Mouse (Mus musculus) liver, adult 2 months (tissue): ENCODE results near the gene Schip1. TPM values are rescaled to one million over a fixed set of nuclear protein-coding genes. Genes with fewer than 3 reads are reported as not detected.

Source experiments
- DNase-seq: peaks from one replicate; pipeline ENCODE4 v3.0.0-alpha.2; 2011; ENCODE audit warnings: low read depth, low spot score; ENCODE audit errors: extremely low read depth
- H3K27ac ChIP-seq: fragments of 200-500 bp; replicated peaks from 2 replicates; pipeline ENCODE4 v1.5.1; 2012; ENCODE audit warnings: low read depth, mild to moderate bottlenecking, control low read depth, inconsistent platforms, low read length; ENCODE audit not compliant: insufficient read depth
- H3K27me3 ChIP-seq: fragments of 200-500 bp; 2 replicates; pipeline ENCODE4 v1.6.1; 2012; ENCODE audit warnings: mild to moderate bottlenecking, moderate library complexity, low read length, inconsistent platforms; ENCODE audit not compliant: control insufficient read depth, insufficient read depth
- H3K36me3 ChIP-seq: fragments of 200-500 bp; 2 replicates; pipeline ENCODE4 v1.6.1; 2012; ENCODE audit warnings: low read length, inconsistent platforms; ENCODE audit not compliant: control insufficient read depth, insufficient read depth
- H3K4me1 ChIP-seq: fragments of 200-500 bp; 2 replicates; pipeline ENCODE4 v1.6.1; 2011; ENCODE audit warnings: low read length; ENCODE audit not compliant: control insufficient read depth, insufficient read depth
- H3K4me3 ChIP-seq: fragments of 200-500 bp; 2 replicates; pipeline ENCODE4 v1.5.1; 2011; ENCODE audit warnings: low read depth, mild to moderate bottlenecking, control low read depth, low read length, moderate library complexity; ENCODE audit not compliant: insufficient read depth
- H3K79me2 ChIP-seq: fragments of 200-500 bp; 2 replicates; pipeline ENCODE4 v1.6.1; 2012; ENCODE audit warnings: inconsistent platforms, mild to moderate bottlenecking, low read length, moderate library complexity; ENCODE audit not compliant: control insufficient read depth, insufficient read depth
- H3K9ac ChIP-seq: fragments of 200-500 bp; 2 replicates; pipeline ENCODE4 v1.6.1; 2012; ENCODE audit warnings: low read depth, mild to moderate bottlenecking, control low read depth, inconsistent platforms, low read length
- CTCF ChIP-seq: fragments of 200-500 bp; IDR thresholded peaks from 2 replicates; pipeline ENCODE4 v1.5.1; 2011; ENCODE audit warnings: low read depth, low read length, control low read depth
- POLR2A ChIP-seq: fragments of 200-500 bp; IDR thresholded peaks from 2 replicates; pipeline ENCODE4 v1.6.1; 2011; ENCODE audit warnings: low read length, control low read depth; ENCODE audit not compliant: insufficient read depth; ENCODE audit errors: extremely low read depth
- WGBS: fragments of 180-500 bp; shearing (Covaris S2); methylation state at CpG from one replicate; pipeline ENCODE4 v1.1.7; 2018; 5-methylcytosine and 5-hydroxymethylcytosine counted together
- polyA plus RNA-seq: library from polyadenylated mRNA; depleted of rRNA; stranded (reverse); fragments of >200 nt; gene quantifications from 2 replicates; pipeline ENCODE4 v1.2.3, GENCODE M21; 2012
- total RNA-seq: library from RNA; depleted of rRNA; stranded (reverse); fragments of >200 nt; gene quantifications from 2 replicates; pipeline ENCODE4 v1.2.3, GENCODE M21; 2014

Gene Schip1
- total and polyA plus RNA-seq, 2 experiments, result 0.48 to 1.6 TPM

DNA sequence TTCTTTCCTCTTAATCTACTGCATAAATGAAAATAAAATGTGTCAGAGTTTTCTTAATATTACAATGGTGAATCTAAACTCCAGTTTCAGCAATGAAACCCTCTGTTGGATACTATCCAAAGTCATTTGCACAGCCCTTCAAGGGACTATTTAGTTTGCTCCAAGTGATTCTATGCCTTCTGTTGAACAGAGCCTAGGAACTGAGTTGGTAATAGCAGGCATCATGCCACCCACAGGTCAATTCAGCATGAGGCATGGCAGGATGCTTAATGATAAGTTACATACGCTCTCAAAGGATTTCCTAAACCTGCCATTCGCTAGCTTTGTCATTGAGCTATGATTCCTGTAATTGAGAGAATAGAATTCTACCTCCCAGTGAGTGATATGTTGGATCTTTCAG, 219.9 kb downstream of the Schip1 start:
- WGBS, result 81% methylated on average over 2 of the region's 2 CpGs
- Histone ChIP-seq H3K9ac (no peak overlapping the region), H3K4me3 (no peak overlapping the region), H3K27me3 (no peaks in the 10 kb centered on the region), H3K27ac (no peak overlapping the region), H3K36me3 (no peaks in the 10 kb centered on the region), H3K79me2 (no peaks in the 10 kb centered on the region), H3K4me1 (no peaks in the 10 kb centered on the region)
- DNase-seq, result no peak
- no peak for TF ChIP-seq POLR2A
- no peak for TF ChIP-seq CTCF

- TF ChIP-seq POLR2A, result no peak
- TF ChIP-seq CTCF, result no peak
- H3K36me3 ChIP-seq, result no peaks in the 10 kb centered on the region
- no peak overlapping the region for H3K27ac ChIP-seq
- no peaks in the 10 kb centered on the region for H3K4me1 ChIP-seq
- no peaks in the 10 kb centered on the region for H3K27me3 ChIP-seq
- H3K79me2 ChIP-seq, result no peaks in the 10 kb centered on the region
- H3K9ac ChIP-seq, result no peak overlapping the region
- WGBS, result 92% methylated on average over 7 of the region's 7 CpGs
- no peak overlapping the region for H3K4me3 ChIP-seq
- no peak for DNase-seq
Measured at GRCm38 (mm10) chr3:68296752-68297151, 232.2 kb downstream of the Schip1 start.

- 18% methylated on average over 1 of the region's 1 CpGs for WGBS
- Histone ChIP-seq H3K4me1 (no peaks in the 10 kb centered on the region), H3K9ac (no peak overlapping the region), H3K79me2 (no peaks in the 10 kb centered on the region), H3K27me3 (no peaks in the 10 kb centered on the region), H3K27ac (no peak overlapping the region), H3K4me3 (no peak overlapping the region), H3K36me3 (no peaks in the 10 kb centered on the region)
- DNase-seq, result no peak
- no peak for TF ChIP-seq POLR2A
- no peak for TF ChIP-seq CTCF
Measured at GRCm38 (mm10) chr3:68305647-68306046, 241.0 kb downstream of the Schip1 start.

GRCm38 (mm10) chr3:68306726-68307125, 242.1 kb downstream of the Schip1 start:
- no peak for DNase-seq
- H3K27me3 ChIP-seq, result no peaks in the 10 kb centered on the region
- H3K4me1 ChIP-seq, result no peaks in the 10 kb centered on the region
- H3K79me2 ChIP-seq, result no peaks in the 10 kb centered on the region
- 55% methylated on average over 4 of the region's 4 CpGs for WGBS
- no peak overlapping the region for H3K4me3 ChIP-seq
- no peak overlapping the region for H3K9ac ChIP-seq
- H3K36me3 ChIP-seq, result no peaks in the 10 kb centered on the region
- TF ChIP-seq POLR2A (no peak), CTCF (no peak)
- no peak overlapping the region for H3K27ac ChIP-seq

DNA sequence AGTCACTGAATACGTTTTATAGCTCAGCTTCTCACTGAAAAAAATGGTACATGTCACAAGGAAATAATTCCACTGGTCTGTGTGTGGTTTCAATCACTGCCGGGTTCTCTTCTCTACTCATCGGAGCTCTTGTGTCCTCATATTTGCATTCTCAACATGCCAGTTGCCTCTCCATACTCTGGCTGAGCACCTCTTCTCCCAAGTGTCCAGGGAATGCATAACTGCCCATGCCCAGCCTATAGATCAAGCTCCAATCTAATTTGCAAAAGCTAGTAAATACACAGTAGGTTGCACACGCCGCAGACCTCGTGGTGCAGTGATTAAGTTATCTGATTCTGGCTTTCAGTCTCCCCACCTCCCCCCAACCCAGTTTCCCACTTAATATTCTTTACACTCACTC, 261.0 kb downstream of the Schip1 start:
- no peak for DNase-seq
- no peak overlapping the region for H3K9ac ChIP-seq
- H3K79me2 ChIP-seq, result no peaks in the 10 kb centered on the region
- H3K27me3 ChIP-seq, result no peaks in the 10 kb centered on the region
- no peak overlapping the region for H3K4me3 ChIP-seq
- no peaks in the 10 kb centered on the region for H3K4me1 ChIP-seq
- no peaks in the 10 kb centered on the region for H3K36me3 ChIP-seq
- WGBS, result 81% methylated on average over 6 of the region's 6 CpGs
- no peak overlapping the region for H3K27ac ChIP-seq
- TF ChIP-seq POLR2A (no peak), CTCF (no peak)

DNA sequence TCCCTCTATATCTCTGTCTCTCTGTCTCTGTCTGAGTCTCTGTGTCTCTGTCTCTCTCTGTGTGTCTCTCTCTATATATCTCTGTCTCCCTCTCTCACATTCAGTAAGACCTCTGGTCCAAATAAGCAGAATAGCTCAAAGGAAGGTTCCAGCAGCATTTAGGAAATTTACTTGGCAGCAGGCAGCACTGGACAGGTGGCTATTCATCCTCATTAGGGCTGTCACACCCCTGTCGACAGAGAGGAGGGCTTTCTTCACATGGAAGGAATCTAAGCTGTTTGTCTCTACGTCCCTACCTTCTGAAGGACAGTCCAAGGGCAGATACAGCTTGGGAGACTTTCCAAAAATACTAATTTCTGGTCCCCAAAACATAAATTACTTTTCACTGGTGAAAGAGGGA, 267.9 kb downstream of the Schip1 start:
- no peak for DNase-seq
- Histone ChIP-seq H3K27me3 (no peaks in the 10 kb centered on the region), H3K4me1 (no peaks in the 10 kb centered on the region), H3K36me3 (no peaks in the 10 kb centered on the region), H3K27ac (no peak overlapping the region), H3K79me2 (no peaks in the 10 kb centered on the region), H3K9ac (no peak overlapping the region), H3K4me3 (no peak overlapping the region)
- 48% methylated on average over 2 of the region's 2 CpGs for WGBS
- no peak for TF ChIP-seq POLR2A
- no peak for TF ChIP-seq CTCF
